Mouse (Mus musculus) heart, postnatal 0 days (tissue): Measurements from ENCODE around the gene Tcn2.

ENCODE experiments used
- CTCF ChIP-seq: IDR thresholded peaks from 2 replicates; pipeline ENCODE4 v1.5.1; 2016; ENCODE audit warnings: antibody characterized with exemption, control low read depth, low read depth
- EP300 ChIP-seq: IDR thresholded peaks from 2 replicates; pipeline ENCODE4 v1.6.1; 2016; ENCODE audit warnings: antibody characterized with exemption, low read depth

GRCm38 (mm10) chr11:3941371-3941770, 9.4 kb upstream of the Tcn2 start:
- TF ChIP-seq CTCF (no peak), EP300 (no peak)
